ENCODE assay signal across 24 mouse cellular contexts in genomic region chr2:145010674-145011073, GRCm38 (mm10).
DNase-seq lines count a peak whose midpoint lies in the region; ATAC-seq and TF ChIP-seq lines count a peak whose summit lies in the region.
"Had no signal": no experiment of that assay in that cellular context is flagged by ENCODE, and none has a peak within 500 bp of the region (broad histone marks: within the 10 kb centered on the region; RNA-seq: fewer than 3 reads in every experiment).

No protein-coding gene starts in this region.

- POLR2A ChIA-PET in Patski (lab: Charles Lee): no interaction called here

- in situ Hi-C loops in Patski (cut with MboI; ENCODE audit: low pct_unique_long_range_greater_than_20kb): no loop called here

- peaks cover 7% of the 10 kb centered on the region for H3K27me3 ChIP-seq in Patski
- H3K27me3 ChIP-seq in stomach, postnatal 0 days (ENCODE audit: control insufficient read depth, insufficient read depth, low read length): no peaks in the 10 kb centered on the region
- H3K27me3 ChIP-seq: forebrain, embryonic 12.5 days; heart, embryonic 12.5 days; hindbrain, embryonic 15.5 days; limb, embryonic 15.5 days; liver, embryonic 13.5 days; midbrain, embryonic 12.5 days; neural tube, embryonic 13.5 days had no signal

- H3K4me2 ChIP-seq in stomach, postnatal 0 days (replicated peaks; ENCODE audit: low read depth): no peak overlapping the region
- H3K4me2 ChIP-seq: forebrain, embryonic 12.5 days; heart, embryonic 12.5 days; hindbrain, embryonic 15.5 days; limb, embryonic 15.5 days; liver, embryonic 13.5 days; midbrain, embryonic 12.5 days; neural tube, embryonic 13.5 days had no signal

- H3K27ac ChIP-seq in layer of hippocampus, adult 2 months: no peak overlapping the region
- no peak overlapping the region for H3K27ac ChIP-seq in cortical plate, adult 2 months (ENCODE audit: insufficient read depth, low read length)
- H3K27ac ChIP-seq in stomach, postnatal 0 days (replicated peaks): no peak overlapping the region
- H3K27ac ChIP-seq: forebrain, embryonic 12.5 days; heart, adult 2 months; hindbrain, embryonic 15.5 days; kidney, postnatal 0 days; limb, embryonic 15.5 days; liver, embryonic 13.5 days; midbrain, embryonic 12.5 days; neural tube, embryonic 13.5 days had no signal

- H3K4me3 ChIP-seq in layer of hippocampus, adult 2 months: no peak overlapping the region
- H3K4me3 ChIP-seq in cortical plate, adult 2 months (ENCODE audit: insufficient read depth, low read length): no peak overlapping the region
- no peak overlapping the region for H3K4me3 ChIP-seq in stomach, postnatal 0 days (ENCODE audit: low read depth, low read length)
- H3K4me3 ChIP-seq: erythroblast, embryonic 14.5 days; forebrain, embryonic 12.5 days; heart, adult 2 months; heart, embryonic 12.5 days; hindbrain, embryonic 15.5 days; limb, embryonic 15.5 days; liver, embryonic 13.5 days; midbrain, embryonic 12.5 days; neural tube, embryonic 13.5 days had no signal

- CTCF ChIA-PET in Patski (lab: Charles Lee): no interaction called here

- H3K36me3 ChIP-seq in stomach, postnatal 0 days (ENCODE audit: control insufficient read depth, insufficient read depth, low read length): no peaks in the 10 kb centered on the region
- H3K36me3 ChIP-seq: forebrain, embryonic 12.5 days; G1E; heart, embryonic 12.5 days; hindbrain, embryonic 15.5 days; limb, embryonic 15.5 days; liver, embryonic 13.5 days; midbrain, embryonic 12.5 days; neural tube, embryonic 13.5 days had no signal

- TF ChIP-seq POLR2A in cortical plate, adult 2 months (IDR thresholded peaks at IDR 0.05; ENCODE audit: extremely low read depth, insufficient read depth, low read length): no peak

- no peak overlapping the region for H3K9ac ChIP-seq in stomach, postnatal 0 days (ENCODE audit: low read length)
- H3K9ac ChIP-seq: forebrain, embryonic 12.5 days; forebrain, postnatal 0 days; heart, embryonic 12.5 days; hindbrain, embryonic 15.5 days; limb, embryonic 15.5 days; liver, embryonic 13.5 days; midbrain, embryonic 12.5 days; neural tube, embryonic 13.5 days had no signal

- H3K4me1 ChIP-seq in cortical plate, adult 2 months (ENCODE audit: control insufficient read depth, insufficient read depth, low read length): no peaks in the 10 kb centered on the region
- H3K4me1 ChIP-seq in stomach, postnatal 0 days (replicated peaks; ENCODE audit: control insufficient read depth, insufficient read depth): no peaks in the 10 kb centered on the region
- H3K4me1 ChIP-seq: forebrain, embryonic 12.5 days; hindbrain, embryonic 15.5 days; limb, embryonic 15.5 days; liver, embryonic 13.5 days; midbrain, embryonic 12.5 days; neural tube, embryonic 13.5 days had no signal

- intact Hi-C loops in left cerebral cortex, postnatal 10 days (cut with DNase I): no loop called here

- no peak for TF ChIP-seq EP300 in stomach, postnatal 0 days (optimal IDR thresholded peaks at IDR 0.05)

- no peak for ATAC-seq in Patski
- ATAC-seq in stomach, postnatal 0 days (ENCODE audit: low FRiP score, low TSS enrichment): no peak
- ATAC-seq: forebrain, postnatal 0 days had no signal

- TF ChIP-seq CTCF in layer of hippocampus, adult 2 months (conservative IDR thresholded peaks at IDR 0.05): peak; percentile 46
- TF ChIP-seq CTCF in Patski (IDR thresholded peaks at IDR 0.05): peak; percentile 6
- TF ChIP-seq CTCF in cortical plate, adult 2 months (IDR thresholded peaks at IDR 0.05; ENCODE audit: extremely low read depth, insufficient read depth, low read length): peak; percentile 21; the same call in 1 of the 2 replicates
- TF ChIP-seq CTCF in stomach, postnatal 0 days (IDR thresholded peaks at IDR 0.05; ENCODE audit: low read depth): peak; percentile 34

- H3K9me3 ChIP-seq in stomach, postnatal 0 days (ENCODE audit: control insufficient read depth, low read length): no peaks in the 10 kb centered on the region
- H3K9me3 ChIP-seq: forebrain, embryonic 12.5 days; heart, embryonic 12.5 days; hindbrain, embryonic 15.5 days; limb, embryonic 15.5 days; liver, embryonic 13.5 days; midbrain, embryonic 12.5 days; neural tube, embryonic 13.5 days had no signal

- DNase-seq in layer of hippocampus, adult 2 months (ENCODE audit: low spot score in 2 of 2): no peak
- DNase-seq in layer of hippocampus, adult 18-20 months (ENCODE audit: low spot score in 2 of 2): no peak
- no peak for DNase-seq in Patski (ENCODE audit: low read depth, low spot score)
- DNase-seq in stomach, postnatal 0 days (ENCODE audit: low spot score): no peak
- DNase-seq in left cerebral cortex, postnatal 10 days (ENCODE audit: extremely low spot score in 1 of 2, low spot score in 2 of 2): no peak
- DNase-seq: cerebellum, adult 18-20 months; cerebellum, postnatal 10 days; forebrain, postnatal 0 days; gastrocnemius, postnatal 25 days; kidney, adult 8-10 months; liver, embryonic 13.5 days; lung, adult 2 months; lung, postnatal 14 days had no signal
